9 mouse cellular contexts compared by ENCODE assay signal in the genomic region with DNA sequence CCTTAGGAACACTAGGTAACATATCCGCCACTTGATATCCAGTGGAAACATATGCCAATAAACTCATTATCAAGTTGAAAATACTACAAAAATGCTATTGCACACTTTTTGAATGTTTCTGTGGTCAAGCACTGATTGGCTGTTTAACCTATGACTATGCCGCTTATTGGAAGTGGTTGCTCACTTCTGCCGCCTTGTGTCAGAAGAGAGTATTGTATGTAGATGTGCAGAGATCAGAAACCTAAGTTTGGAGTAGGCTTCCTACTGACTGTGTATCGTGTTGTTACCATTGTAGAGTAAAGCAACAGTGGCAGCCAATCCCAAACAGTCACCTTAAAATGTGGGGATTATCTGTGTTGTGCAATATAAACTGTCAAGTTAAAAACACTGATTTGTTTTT.
A peak's percentile ranks its signal among the peaks of the same experiment; 100 is the strongest.
DNase-seq lines count a peak whose midpoint lies in the region; ATAC-seq and TF ChIP-seq lines count a peak whose summit lies in the region.
"Had no signal": no experiment of that assay in that cellular context is flagged by ENCODE, and none has a peak within 500 bp of the region (broad histone marks: within the 10 kb centered on the region; RNA-seq: fewer than 3 reads in every experiment).

No protein-coding gene starts in this region.

- no peak for DNase-seq in forebrain, postnatal 0 days
- DNase-seq in forebrain, embryonic 11.5 days (ENCODE audit: low spot score), result no peak
- peak; percentile 7 for DNase-seq in lung, postnatal 10 days
- no peak for DNase-seq in lung, postnatal 14 days
- peak; percentile 33 for DNase-seq in T-cell, adult 2 months (ENCODE audit: low spot score)
- DNase-seq in splenic B cell, adult 2 months (ENCODE audit: low read depth, low spot score), result peak; percentile 21

- no peak overlapping the region for H3K4me3 ChIP-seq in forebrain, postnatal 0 days (ENCODE audit: low read depth, low read length)
- no peak overlapping the region for H3K4me3 ChIP-seq in forebrain, embryonic 11.5 days (ENCODE audit: low read depth, low read length)
- no peak overlapping the region for H3K4me3 ChIP-seq in midbrain, embryonic 15.5 days
- H3K4me3 ChIP-seq: midbrain, embryonic 13.5 days had no signal

- 0 out of 2 replicates have a peak, but pooled peaks have one; percentile 7 for TF ChIP-seq CTCF in forebrain, postnatal 0 days (IDR thresholded peaks at IDR 0.05; ENCODE audit: low read depth)

- ATAC-seq in forebrain, postnatal 0 days, result no peak
- ATAC-seq in forebrain, embryonic 11.5 days (replicated peaks; ENCODE audit: low FRiP score), result no peak
- no peak for ATAC-seq in monocyte, adult 5-6 weeks (replicated peaks; ENCODE audit: insufficient number of reproducible peaks, low FRiP score, low TSS enrichment, poor library complexity, severe bottlenecking)
- no peak for ATAC-seq in midbrain, embryonic 15.5 days (replicated peaks)
- ATAC-seq: midbrain, embryonic 13.5 days had no signal

- no peaks in the 10 kb centered on the region for H3K36me3 ChIP-seq in forebrain, postnatal 0 days (ENCODE audit: insufficient read depth)
- no peaks in the 10 kb centered on the region for H3K36me3 ChIP-seq in forebrain, embryonic 11.5 days (ENCODE audit: control insufficient read depth, insufficient read depth, low read length)
- no peaks in the 10 kb centered on the region for H3K36me3 ChIP-seq in splenic B cell, adult 2 months (ENCODE audit: control insufficient read depth, insufficient read depth, low read length, poor library complexity, severe bottlenecking)
- H3K36me3 ChIP-seq in midbrain, embryonic 15.5 days (replicated peaks), result no peaks in the 10 kb centered on the region
- H3K36me3 ChIP-seq: midbrain, embryonic 13.5 days had no signal

- H3K9ac ChIP-seq in forebrain, postnatal 0 days, result no peak overlapping the region
- no peak overlapping the region for H3K9ac ChIP-seq in forebrain, embryonic 11.5 days (ENCODE audit: low read length)
- H3K9ac ChIP-seq in midbrain, embryonic 15.5 days, result no peak overlapping the region
- H3K9ac ChIP-seq: midbrain, embryonic 13.5 days had no signal

- no peaks in the 10 kb centered on the region for H3K4me1 ChIP-seq in forebrain, postnatal 0 days (ENCODE audit: insufficient read depth)
- H3K4me1 ChIP-seq in forebrain, embryonic 11.5 days (replicated peaks; ENCODE audit: control insufficient read depth, insufficient read depth, low read length), result no peaks in the 10 kb centered on the region
- H3K4me1 ChIP-seq in midbrain, embryonic 15.5 days, result no peaks in the 10 kb centered on the region
- H3K4me1 ChIP-seq: midbrain, embryonic 13.5 days had no signal

- no peak overlapping the region for H3K27ac ChIP-seq in forebrain, postnatal 0 days (ENCODE audit: low read depth, low read length)
- no peak overlapping the region for H3K27ac ChIP-seq in forebrain, embryonic 11.5 days (ENCODE audit: low read depth, low read length)
- no peak overlapping the region for H3K27ac ChIP-seq in midbrain, embryonic 15.5 days
- H3K27ac ChIP-seq: midbrain, embryonic 13.5 days had no signal

- H3K9me3 ChIP-seq in forebrain, postnatal 0 days (ENCODE audit: low read length), result no peaks in the 10 kb centered on the region
- H3K9me3 ChIP-seq in forebrain, embryonic 11.5 days (ENCODE audit: control insufficient read depth, low read length), result no peaks in the 10 kb centered on the region
- H3K9me3 ChIP-seq in midbrain, embryonic 15.5 days, result no peaks in the 10 kb centered on the region
- H3K9me3 ChIP-seq: midbrain, embryonic 13.5 days had no signal

- no peak overlapping the region for H3K4me2 ChIP-seq in forebrain, postnatal 0 days (ENCODE audit: low read depth)
- H3K4me2 ChIP-seq in forebrain, embryonic 11.5 days (ENCODE audit: low read depth, low read length, severe bottlenecking), result no peak overlapping the region
- H3K4me2 ChIP-seq in midbrain, embryonic 15.5 days, result no peak overlapping the region
- H3K4me2 ChIP-seq: midbrain, embryonic 13.5 days had no signal

- WGBS in forebrain, postnatal 0 days, result 93% methylated on average over 4 of the region's 4 CpGs
- WGBS in forebrain, embryonic 11.5 days, result 91% methylated on average over 4 of the region's 4 CpGs
- 96% methylated on average over 4 of the region's 4 CpGs for WGBS in midbrain, embryonic 15.5 days

- no peaks in the 10 kb centered on the region for H3K27me3 ChIP-seq in forebrain, postnatal 0 days (ENCODE audit: insufficient read depth, low read length)
- no peaks in the 10 kb centered on the region for H3K27me3 ChIP-seq in forebrain, embryonic 11.5 days (ENCODE audit: control insufficient read depth, insufficient read depth, low read length)
- no peaks in the 10 kb centered on the region for H3K27me3 ChIP-seq in splenic B cell, adult 2 months (ENCODE audit: control insufficient read depth, insufficient read depth, low read length, poor library complexity, severe bottlenecking)
- H3K27me3 ChIP-seq in midbrain, embryonic 15.5 days (replicated peaks), result no peaks in the 10 kb centered on the region
- H3K27me3 ChIP-seq: midbrain, embryonic 13.5 days had no signal

Comparison
In these comparisons a context has a peak if more than half of its experiments do, and no peak if none do; other contexts are left out.
1. DNase-seq: peak in lung, postnatal 10 days (single experiment), T-cell, adult 2 months (single experiment) and splenic B cell, adult 2 months (single experiment); none in forebrain, postnatal 0 days (single experiment), forebrain, embryonic 11.5 days (single experiment) and lung, postnatal 14 days (single experiment).